Mouse (Mus musculus) olfactory bulb, adult 2 months (tissue): ENCODE results near the gene 1700012B07Rik. TPM values are rescaled to one million over a fixed set of nuclear protein-coding genes. Genes with fewer than 3 reads are reported as not detected.

ENCODE experiments used
- H3K27ac ChIP-seq: fragments of 200-500 bp; 2 replicates; pipeline ENCODE4 v1.5.1; 2012; ENCODE audit warnings: low read depth, low read length; ENCODE audit not compliant: insufficient read depth
- H3K4me1 ChIP-seq: fragments of 200-500 bp; 2 replicates; pipeline ENCODE4 v1.6.1; 2012; ENCODE audit warnings: low read length; ENCODE audit not compliant: control insufficient read depth, insufficient read depth
- H3K4me3 ChIP-seq: fragments of 200-500 bp; 2 replicates; pipeline ENCODE4 v1.5.1; 2012; ENCODE audit warnings: mild to moderate bottlenecking, low read depth, low read length, moderate library complexity; ENCODE audit not compliant: insufficient read depth
- CTCF ChIP-seq: fragments of 200-500 bp; IDR thresholded peaks from 2 replicates; pipeline ENCODE4 v1.5.1; 2012; ENCODE audit warnings: low read depth, mild to moderate bottlenecking, low read length, moderate library complexity; ENCODE audit not compliant: insufficient read depth
- POLR2A ChIP-seq: fragments of 200-500 bp; IDR thresholded peaks from 2 replicates; pipeline ENCODE4 v1.6.1; 2012; ENCODE audit warnings: mild to moderate bottlenecking, low read depth, low read length, moderate library complexity; ENCODE audit not compliant: insufficient read depth
- WGBS: fragments of 180-500 bp; shearing (Covaris S2); methylation state at CpG from one replicate; pipeline ENCODE4 v1.1.7; 2018; 5-methylcytosine and 5-hydroxymethylcytosine counted together
- polyA plus RNA-seq: library from polyadenylated mRNA; stranded (reverse); fragments of >200 nt; gene quantifications from 2 replicates; pipeline ENCODE4 v1.2.4, GENCODE M21; 2012; ENCODE audit warnings: low replicate concordance; ENCODE audit not compliant: missing spikeins, insufficient read depth, insufficient read length

The 1700012B07Rik gene
- polyA plus RNA-seq = not detected in 2 replicates

- 90% methylated on average over 4 of the region's 4 CpGs for WGBS
- Histone ChIP-seq H3K4me1 (no peaks in the 10 kb centered on the region), H3K27ac (no peak within 1 kb of the TSS), H3K4me3 (no peak within 1 kb of the TSS)
- TF ChIP-seq CTCF (no peak), POLR2A (no peak)
These were observed at the start of gene 1700012B07Rik for GRCm38 (mm10) chr11:109827946-109828345. TSS of gene 1700012B07Rik (minus strand) at chr11:109828046.

- TF ChIP-seq POLR2A = no peak
These were observed 48.9 kb upstream of the 1700012B07Rik start for GRCm38 (mm10) chr11:109876767-109877166.

GRCm38 (mm10) chr11:109875834-109876233 is 48.0 kb upstream of the 1700012B07Rik start:
- Histone ChIP-seq H3K4me3 (no peak overlapping the region), H3K27ac (no peak overlapping the region), H3K4me1 (no peaks in the 10 kb centered on the region)
- WGBS = 84% methylated on average over 3 of the region's 3 CpGs
- TF ChIP-seq POLR2A (no peak), CTCF (no peak)

More at GRCm38 (mm10) chr11:109876767-109877166, 48.9 kb upstream of the 1700012B07Rik start:
- whole genome bisulfite sequencing = 83% methylated on average over 9 of the region's 9 CpGs
- Histone ChIP-seq H3K4me3 (no peak overlapping the region), H3K27ac (no peak overlapping the region), H3K4me1 (no peaks in the 10 kb centered on the region)

GRCm38 (mm10) chr11:109875525-109875802 is 47.6 kb upstream of the 1700012B07Rik start:
- no peak overlapping the region for H3K4me3 ChIP-seq
- TF ChIP-seq POLR2A (no peak), CTCF (no peak)
- H3K27ac ChIP-seq = no peak overlapping the region
- no peaks in the 10 kb centered on the region for H3K4me1 ChIP-seq
- WGBS = 96% methylated on average over 1 of the region's 1 CpGs

- 87% methylated on average over 11 of the region's 11 CpGs for WGBS
- no peak overlapping the region for H3K27ac ChIP-seq
- no peaks in the 10 kb centered on the region for H3K4me1 ChIP-seq
- no peak for TF ChIP-seq POLR2A
- TF ChIP-seq CTCF = no peak
- H3K4me3 ChIP-seq = no peak overlapping the region
These were observed 47.0 kb upstream of the 1700012B07Rik start for GRCm38 (mm10) chr11:109874651-109875524.

GRCm38 (mm10) chr11:109873852-109874610 is 46.2 kb upstream of the 1700012B07Rik start:
- no peaks in the 10 kb centered on the region for H3K4me1 ChIP-seq
- no peak overlapping the region for H3K27ac ChIP-seq
- no peak for TF ChIP-seq CTCF
- TF ChIP-seq POLR2A = no peak
- no peak overlapping the region for H3K4me3 ChIP-seq
- 82% methylated on average over 22 of the region's 22 CpGs for WGBS

- WGBS = 41% methylated on average over 9 of the region's 9 CpGs
- no peak overlapping the region for H3K27ac ChIP-seq
- no peak for TF ChIP-seq CTCF
- no peak for TF ChIP-seq POLR2A
- no peaks in the 10 kb centered on the region for H3K4me1 ChIP-seq
- H3K4me3 ChIP-seq = no peak overlapping the region
These were observed 45.4 kb upstream of the 1700012B07Rik start for GRCm38 (mm10) chr11:109873161-109873775.

- WGBS = 75% methylated on average over 3 of the region's 3 CpGs
- TF ChIP-seq POLR2A (no peak), CTCF (no peak)
- H3K27ac ChIP-seq = no peak overlapping the region
- H3K4me1 ChIP-seq = no peaks in the 10 kb centered on the region
- no peak overlapping the region for H3K4me3 ChIP-seq
These were observed 44.8 kb upstream of the 1700012B07Rik start for GRCm38 (mm10) chr11:109872674-109873073.

GRCm38 (mm10) chr11:109872056-109872455 is 44.2 kb upstream of the 1700012B07Rik start:
- no peak for TF ChIP-seq CTCF
- TF ChIP-seq POLR2A = no peak
- H3K27ac ChIP-seq = no peak overlapping the region
- WGBS = 92% methylated on average over 10 of the region's 10 CpGs

More at GRCm38 (mm10) chr11:109872056-109872455, 44.2 kb upstream of the 1700012B07Rik start:
- Histone ChIP-seq H3K4me3 (no peak overlapping the region), H3K4me1 (no peaks in the 10 kb centered on the region)
